Mouse (Mus musculus): ENCODE measurements around the gene Slc23a2. TPM values are rescaled to one million over a fixed set of nuclear protein-coding genes. Genes with fewer than 3 reads are reported as not detected.

Slc23a2 gene
- total RNA-seq, 2 experiments from 2014 or later = 99.1 to 99.3 TPM

- no peak for DNase-seq (ENCODE audit: extremely low spot score in 1 of 2, low spot score in 2 of 2)
Observed at GRCm38 (mm10) chr2:132010781-132011180, 134.1 kb downstream of the Slc23a2 start.

GRCm38 (mm10) chr2:132008186-132008585 lies 136.7 kb downstream of the Slc23a2 start:
- no peak for DNase-seq (ENCODE audit: extremely low spot score in 1 of 2, low spot score in 2 of 2)
- intact Hi-C loops (cut with DNase I) = no loop called here

More at GRCm38 (mm10) chr2:132010781-132011180, 134.1 kb downstream of the Slc23a2 start:
- intact Hi-C loops (cut with DNase I) = no loop called here

GRCm38 (mm10) chr2:132007475-132007819 lies 137.5 kb downstream of the Slc23a2 start:
- intact Hi-C loops (cut with DNase I) = no loop called here
- DNase-seq (ENCODE audit: extremely low spot score in 1 of 2, low spot score in 2 of 2) = no peak

GRCm38 (mm10) chr2:132006561-132007474 lies 138.1 kb downstream of the Slc23a2 start:
- peak; percentile 46 to 88 for DNase-seq (ENCODE audit: extremely low spot score in 1 of 2, low spot score in 2 of 2)
- intact Hi-C loops (cut with DNase I) = no loop called here

GRCm38 (mm10) chr2:132005445-132005844 lies 139.5 kb downstream of the Slc23a2 start:
- no peak for DNase-seq (ENCODE audit: extremely low spot score in 1 of 2, low spot score in 2 of 2)
- intact Hi-C loops (cut with DNase I) = no loop called here

GRCm38 (mm10) chr2:132004495-132005136 lies 140.3 kb downstream of the Slc23a2 start:
- intact Hi-C loops (cut with DNase I) = no loop called here

GRCm38 (mm10) chr2:132003916-132004315 lies 141.0 kb downstream of the Slc23a2 start:
- intact Hi-C loops (cut with DNase I) = no loop called here

More at GRCm38 (mm10) chr2:132004495-132005136, 140.3 kb downstream of the Slc23a2 start:
- DNase-seq (ENCODE audit: extremely low spot score in 1 of 2, low spot score in 2 of 2) = no peak

More at GRCm38 (mm10) chr2:132003916-132004315, 141.0 kb downstream of the Slc23a2 start:
- DNase-seq (ENCODE audit: extremely low spot score in 1 of 2, low spot score in 2 of 2) = no peak

Other genes with a start within 250 kb of the Slc23a2 start
- gene Prnp, start 235.2 kb downstream of the Slc23a2 start, total RNA-seq (2021) = 100 to 1,000 TPM; 384 to 392 TPM
- not detected for gene Prn, start 235.2 kb downstream of the Slc23a2 start, total RNA-seq (2021)
- gene Prnd, start 194.2 kb downstream of the Slc23a2 start, total RNA-seq (2021) = 1 to 10 TPM; 4.2 to 5.0 TPM
- gene Rassf2, start 114.8 kb downstream of the Slc23a2 start, total RNA-seq (2021) = 10 to 100 TPM; 28.0 to 30.4 TPM
- gene Tmem230, start 102.7 kb upstream of the Slc23a2 start, total RNA-seq (2021) = 10 to 100 TPM; 27.0 to 30.2 TPM
- gene Pcna, start 108.2 kb upstream of the Slc23a2 start, total RNA-seq (2021) = 10 to 100 TPM; 57.1 to 61.2 TPM
- gene Cds2, start 118.0 kb upstream of the Slc23a2 start, total RNA-seq (2021) = 100 to 1,000 TPM; 182 to 191 TPM
- 1 to 10 TPM; 4.2 to 8.8 TPM for gene Prokr2, start 240.3 kb upstream of the Slc23a2 start, total RNA-seq (2021)

All from left cerebral cortex, postnatal 10 days (tissue).